Mouse (Mus musculus) intestine, embryonic 16.5 days (tissue): ENCODE results near the gene Gm20388. TPM values are rescaled to one million over a fixed set of nuclear protein-coding genes. Genes with fewer than 3 reads are reported as not detected.

Experiments
- ATAC-seq: fragments of 200-750 bp; cut with Nextera tagmentation; 2 replicates; pipeline ENCODE4 v1.8.0; 2017; ENCODE audit warnings: moderate TSS enrichment, moderate library complexity
- H3K27ac ChIP-seq: fragments of 300-500 bp; sonication (generic); 2 replicates; pipeline ENCODE4 v1.5.1; 2014; ENCODE audit warnings: mild to moderate bottlenecking, low read length
- H3K27me3 ChIP-seq: fragments of 300-500 bp; sonication (generic); replicated peaks from 2 replicates; pipeline ENCODE4 v1.6.1; 2014; ENCODE audit warnings: low read length, control low read depth, mixed read lengths; ENCODE audit not compliant: control insufficient read depth, insufficient read depth
- H3K36me3 ChIP-seq: fragments of 300-500 bp; sonication (generic); 2 replicates; pipeline ENCODE4 v1.6.1; 2014; ENCODE audit warnings: low read length, control low read depth; ENCODE audit not compliant: control insufficient read depth, insufficient read depth
- H3K4me1 ChIP-seq: fragments of 300-500 bp; sonication (generic); 2 replicates; pipeline ENCODE4 v1.6.1; 2014; ENCODE audit warnings: low read length, control low read depth, mixed read lengths; ENCODE audit not compliant: control insufficient read depth, insufficient read depth
- H3K4me2 ChIP-seq: fragments of 300-500 bp; sonication (generic); 2 replicates; pipeline ENCODE4 v1.6.1; 2014; ENCODE audit warnings: low read depth, low read length, control low read depth
- H3K4me3 ChIP-seq: fragments of 300-500 bp; sonication (generic); 2 replicates; pipeline ENCODE4 v1.5.1; 2014; ENCODE audit warnings: mild to moderate bottlenecking, low read length
- H3K9ac ChIP-seq: fragments of 300-500 bp; sonication (generic); 2 replicates; pipeline ENCODE4 v1.6.1; 2014; ENCODE audit warnings: low read depth, low read length
- H3K9me3 ChIP-seq: fragments of 300-500 bp; sonication (generic); 2 replicates; pipeline ENCODE4 v1.6.1; 2016; ENCODE audit warnings: low read length, control low read depth; ENCODE audit not compliant: control insufficient read depth
- WGBS: fragments of 180-500 bp; shearing (Covaris S2); extraction: QIAGEN DNeasy Blood & Tissue Kit; methylation state at CpG from one replicate; pipeline ENCODE4 v1.1.7; 2014; 5-methylcytosine and 5-hydroxymethylcytosine counted together
- polyA plus RNA-seq: library from polyadenylated mRNA; unstranded; fragments of >200 nt; fragmentation: Nextera tagmentation; extraction: Ambion mirVana; gene quantifications from 2 replicates; pipeline ENCODE4 v1.2.1, GENCODE M21; 2015

Gm20388 gene
- polyA plus RNA-seq, 1 experiment from 2014 or later, result 5.8 TPM

DNA sequence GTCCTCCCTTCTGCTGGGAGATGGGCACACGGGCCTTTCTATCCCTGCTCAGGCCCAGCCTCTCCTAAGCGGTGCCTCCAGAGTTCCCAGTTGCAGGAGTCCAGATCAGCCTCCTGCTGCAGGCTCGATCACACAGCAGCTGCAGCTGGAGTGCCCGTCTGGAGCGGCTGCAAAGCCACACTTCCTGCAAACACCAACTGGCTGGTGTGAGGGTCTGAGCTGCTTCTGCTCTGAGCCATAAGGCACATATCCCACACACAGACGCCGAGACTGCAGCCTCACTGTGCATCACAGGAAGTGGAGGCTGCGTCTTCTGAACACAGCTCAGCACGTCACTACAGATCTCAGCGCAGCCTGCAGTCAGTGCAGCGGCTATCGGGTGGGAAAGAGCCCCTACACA lies 2756.2 kb downstream of the Gm20388 start:
- 53% methylated on average over 12 of the region's 12 CpGs for WGBS
- H3K4me2 ChIP-seq, result no peak overlapping the region
- H3K9me3 ChIP-seq, result no peaks in the 10 kb centered on the region
- no peaks in the 10 kb centered on the region for H3K27me3 ChIP-seq
- no peak overlapping the region for H3K4me3 ChIP-seq
- H3K27ac ChIP-seq, result peak overlapping the region; percentile 49
- ATAC-seq, result 0 out of 2 replicates have a peak, but pooled peaks have one; percentile 9
- no peaks in the 10 kb centered on the region for H3K36me3 ChIP-seq
- 0 out of 2 replicates have a peak overlapping the region, but pooled peaks have one; percentile 27 for H3K9ac ChIP-seq
- H3K4me1 ChIP-seq, result peaks cover 27% of the 10 kb centered on the region

DNA sequence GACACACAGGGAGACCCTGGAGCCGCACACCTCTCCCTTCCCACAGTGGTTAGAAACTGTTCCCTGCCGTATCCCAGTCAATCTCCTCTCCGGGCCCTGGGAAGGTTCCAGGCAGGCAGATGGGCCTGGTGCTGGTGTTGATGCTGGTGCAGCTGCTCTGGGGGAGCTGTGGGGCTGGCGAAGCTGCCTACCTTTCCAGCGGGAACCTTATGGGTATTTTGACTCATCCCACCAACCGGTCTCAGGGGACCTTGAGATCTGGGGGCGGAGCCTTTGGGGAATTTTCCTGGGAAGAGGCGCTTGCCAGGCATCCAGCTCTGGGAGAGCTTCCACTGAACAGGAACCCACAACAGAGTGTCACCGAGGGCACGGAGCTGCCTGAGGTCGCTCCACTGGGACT lies 2757.2 kb downstream of the Gm20388 start:
- H3K4me2 ChIP-seq, result no peak overlapping the region
- H3K27ac ChIP-seq, result no peak overlapping the region
- no peaks in the 10 kb centered on the region for H3K27me3 ChIP-seq
- H3K4me1 ChIP-seq, result peaks cover 27% of the 10 kb centered on the region
- 76% methylated on average over 11 of the region's 11 CpGs for WGBS
- H3K9me3 ChIP-seq, result no peaks in the 10 kb centered on the region
- no peak overlapping the region for H3K4me3 ChIP-seq
- H3K9ac ChIP-seq, result no peak overlapping the region
- no peaks in the 10 kb centered on the region for H3K36me3 ChIP-seq
- ATAC-seq, result no peak

DNA sequence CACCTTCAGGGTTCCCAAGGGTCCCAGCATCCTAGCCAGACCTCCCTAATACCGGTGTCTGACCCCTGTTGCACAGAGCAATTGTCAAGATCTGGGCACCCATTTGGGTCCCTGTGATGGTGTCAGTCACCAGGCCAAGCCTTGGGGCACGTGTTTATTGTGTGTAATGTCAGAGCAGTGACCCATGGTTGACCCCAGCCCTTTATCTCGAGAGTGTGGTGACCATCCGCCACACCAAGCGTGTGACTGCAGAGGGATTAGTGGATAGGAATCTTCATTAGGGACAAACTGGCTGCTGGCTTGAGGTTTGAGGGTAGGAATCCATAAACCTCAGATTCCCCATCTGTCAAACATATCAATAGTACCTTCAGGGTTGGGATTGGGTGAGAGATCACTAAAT lies 2758.7 kb downstream of the Gm20388 start:
- Histone ChIP-seq H3K4me1 (peaks cover 23% of the 10 kb centered on the region), H3K9me3 (no peaks in the 10 kb centered on the region), H3K27me3 (no peaks in the 10 kb centered on the region), H3K27ac (no peak overlapping the region), H3K4me2 (no peak overlapping the region), H3K9ac (no peak overlapping the region), H3K36me3 (no peaks in the 10 kb centered on the region), H3K4me3 (no peak overlapping the region)
- WGBS, result 51% methylated on average over 5 of the region's 5 CpGs
- ATAC-seq, result no peak

DNA sequence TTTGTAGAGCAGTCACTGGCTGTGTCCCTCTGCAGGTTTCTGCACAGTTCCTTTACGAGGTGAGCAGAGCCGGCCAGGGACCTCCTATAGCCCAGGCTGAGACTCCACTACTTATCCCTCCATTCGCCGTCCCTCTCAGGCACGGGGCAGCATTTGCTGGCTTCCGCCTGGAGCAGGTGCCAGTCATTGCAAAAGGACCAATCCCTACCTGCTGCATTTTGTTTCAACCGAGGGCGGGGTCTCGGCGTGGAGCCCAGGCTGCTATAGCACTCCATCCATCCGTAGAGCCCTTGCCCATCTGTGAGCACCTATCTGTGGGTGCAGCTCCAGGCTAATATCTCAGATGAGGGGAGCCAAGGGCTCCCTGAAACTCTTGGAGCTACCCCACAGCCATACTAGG lies 2759.4 kb downstream of the Gm20388 start:
- Histone ChIP-seq H3K4me2 (no peak overlapping the region), H3K9me3 (no peaks in the 10 kb centered on the region), H3K27ac (no peak overlapping the region), H3K4me3 (no peak overlapping the region), H3K9ac (no peak overlapping the region), H3K36me3 (no peaks in the 10 kb centered on the region), H3K4me1 (peaks cover 21% of the 10 kb centered on the region), H3K27me3 (no peaks in the 10 kb centered on the region)
- ATAC-seq, result no peak
- WGBS, result 25% methylated on average over 11 of the region's 11 CpGs

DNA sequence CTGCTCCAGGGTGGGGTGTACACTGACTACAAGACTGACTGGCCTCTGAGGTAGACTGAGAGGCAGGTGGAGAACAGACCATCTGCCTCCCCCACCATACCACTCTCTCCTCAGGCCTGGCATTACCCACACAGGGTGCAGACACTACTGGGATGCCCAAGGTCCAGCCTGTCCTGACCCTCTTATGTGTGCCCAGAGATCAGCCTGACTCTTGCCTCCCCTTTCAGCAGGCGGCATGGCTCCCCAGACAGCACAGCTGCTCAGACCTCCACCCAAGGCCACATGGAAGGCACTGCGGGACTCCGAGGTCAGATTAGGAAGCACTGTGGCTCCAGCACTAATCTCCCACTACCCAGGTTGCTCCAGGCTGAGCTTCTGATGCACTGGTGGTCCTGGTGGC lies 2760.1 kb downstream of the Gm20388 start:
- H3K27me3 ChIP-seq, result no peaks in the 10 kb centered on the region
- no peaks in the 10 kb centered on the region for H3K9me3 ChIP-seq
- no peak overlapping the region for H3K4me3 ChIP-seq
- no peaks in the 10 kb centered on the region for H3K36me3 ChIP-seq
- H3K27ac ChIP-seq, result no peak overlapping the region
- 76% methylated on average over 3 of the region's 3 CpGs for WGBS
- no peak overlapping the region for H3K9ac ChIP-seq
- no peak overlapping the region for H3K4me2 ChIP-seq
- H3K4me1 ChIP-seq, result peaks cover 18% of the 10 kb centered on the region
- ATAC-seq, result no peak

DNA sequence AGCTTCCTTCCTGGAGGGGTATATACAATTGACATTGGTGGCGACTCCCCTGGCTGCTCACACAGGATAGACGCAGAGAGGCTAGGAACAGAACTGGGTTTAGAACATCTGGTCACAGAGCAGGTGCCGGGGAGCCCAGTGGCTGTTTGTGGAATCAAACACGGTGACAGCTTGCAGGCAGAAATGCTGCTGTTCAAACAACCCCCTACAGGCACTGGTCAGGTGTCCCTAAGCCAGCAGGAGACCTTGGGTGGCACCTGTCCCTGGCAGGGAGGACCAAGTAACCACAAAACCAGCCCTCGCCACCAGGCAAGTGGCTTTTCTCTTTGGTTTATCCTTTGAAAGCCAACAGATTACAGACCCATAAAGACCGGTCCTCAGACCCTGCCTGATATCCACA lies 2761.3 kb downstream of the Gm20388 start:
- no peak overlapping the region for H3K4me2 ChIP-seq
- ATAC-seq, result no peak; the same call in 1 of the 2 replicates
- no peak overlapping the region for H3K9ac ChIP-seq
- H3K27ac ChIP-seq, result no peak overlapping the region
- H3K27me3 ChIP-seq, result peaks cover 9% of the 10 kb centered on the region; the same call in 1 of the 2 replicates
- H3K4me1 ChIP-seq, result peaks cover 7% of the 10 kb centered on the region
- WGBS, result 71% methylated on average over 6 of the region's 6 CpGs
- H3K4me3 ChIP-seq, result no peak overlapping the region
- no peaks in the 10 kb centered on the region for H3K36me3 ChIP-seq
- H3K9me3 ChIP-seq, result no peaks in the 10 kb centered on the region

DNA sequence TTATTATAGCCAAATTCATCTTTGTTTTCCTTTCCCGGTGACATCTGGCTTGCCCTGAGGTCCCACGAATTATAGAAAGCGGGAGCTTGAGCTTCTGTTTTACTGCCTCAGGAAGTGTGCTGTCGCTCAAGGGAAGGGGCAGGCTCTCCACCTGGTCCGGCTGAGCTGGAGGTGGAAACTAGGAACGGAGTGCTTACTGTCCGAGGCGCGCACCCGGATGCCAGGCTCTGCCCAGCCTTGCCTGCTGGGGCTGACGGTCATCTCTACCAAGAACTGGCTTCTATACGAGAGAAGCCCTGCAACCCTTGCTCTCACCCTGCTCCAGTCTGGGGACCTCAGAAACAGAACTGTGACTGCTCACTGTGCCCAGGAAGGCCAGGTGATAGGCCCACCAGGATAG lies 2763.3 kb downstream of the Gm20388 start:
- WGBS, result 68% methylated on average over 12 of the region's 12 CpGs
- Histone ChIP-seq H3K4me3 (no peak overlapping the region), H3K27me3 (peaks cover 27% of the 10 kb centered on the region), H3K9ac (no peak overlapping the region), H3K36me3 (no peaks in the 10 kb centered on the region), H3K4me1 (peaks cover 10% of the 10 kb centered on the region), H3K9me3 (no peaks in the 10 kb centered on the region), H3K4me2 (no peak overlapping the region), H3K27ac (no peak overlapping the region)
- ATAC-seq, result no peak

DNA sequence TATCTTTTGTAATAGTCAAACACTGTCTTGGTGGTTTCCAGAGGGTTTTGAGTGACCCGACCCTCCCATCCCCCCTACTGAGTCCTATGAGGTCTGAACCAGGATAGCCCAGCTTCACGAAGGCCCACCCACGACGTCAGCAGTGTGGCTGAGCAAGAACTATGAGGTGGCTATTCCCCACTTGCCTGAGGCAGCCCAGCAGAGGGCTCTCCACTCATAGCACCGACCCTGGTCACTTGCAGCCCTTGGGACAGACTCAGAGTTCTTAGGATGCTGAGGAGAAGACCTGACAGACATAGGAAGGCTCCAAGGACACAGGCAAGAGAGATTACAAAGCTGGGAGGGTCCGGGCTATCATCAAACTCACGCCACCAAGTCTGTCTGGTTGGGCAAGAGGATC lies 2764.4 kb downstream of the Gm20388 start:
- Histone ChIP-seq H3K9me3 (no peaks in the 10 kb centered on the region), H3K4me2 (no peak overlapping the region; the same call in 1 of the 2 replicates)

DNA sequence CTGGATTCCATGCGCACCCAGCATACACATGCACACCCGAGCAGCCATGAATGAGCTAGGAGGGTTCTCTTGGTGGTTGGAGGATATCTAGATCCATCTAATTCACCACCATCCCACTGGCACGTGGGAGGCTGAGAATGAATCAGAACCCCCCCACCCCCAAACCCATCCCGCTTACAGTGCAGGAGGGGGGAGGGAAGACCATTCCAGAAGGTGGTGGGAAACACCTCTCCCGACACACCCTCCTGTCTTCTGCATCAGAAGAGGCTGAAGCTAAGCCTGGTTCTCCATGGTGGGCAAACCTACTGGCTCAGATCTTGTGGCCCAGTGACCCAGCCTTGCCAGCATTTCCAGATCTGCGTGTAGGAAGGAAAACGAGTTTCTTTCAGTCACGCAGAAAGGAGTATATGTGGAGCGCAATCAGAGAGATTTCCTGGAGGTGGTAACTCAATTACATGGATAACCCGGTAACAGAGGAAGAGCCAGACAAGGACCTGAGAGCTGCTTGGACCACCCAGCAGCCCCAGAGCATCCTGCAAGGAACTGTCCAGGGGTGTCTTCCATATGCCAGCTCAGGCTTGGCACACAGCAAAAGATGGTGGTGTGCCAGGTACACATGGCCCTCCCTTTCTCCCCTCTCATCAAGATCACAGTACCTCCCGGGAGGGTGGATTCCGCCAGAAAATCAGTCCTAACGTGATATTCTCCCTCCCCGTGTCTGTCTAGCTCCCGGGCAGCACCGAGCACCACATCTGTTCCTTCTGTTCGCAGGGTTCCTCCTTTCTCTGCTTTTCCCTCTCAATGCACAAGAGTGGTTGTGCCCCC lies 2765.2 kb downstream of the Gm20388 start:
- no peak for ATAC-seq
- Histone ChIP-seq H3K4me1 (peaks cover 11% of the 10 kb centered on the region), H3K36me3 (no peaks in the 10 kb centered on the region), H3K9me3 (no peaks in the 10 kb centered on the region), H3K27me3 (peaks cover 40% of the 10 kb centered on the region), H3K9ac (0 out of 2 replicates have a peak overlapping the region, but pooled peaks have one; percentile 2), H3K4me2 (peak overlapping the region; percentile 99), H3K27ac (no peak overlapping the region), H3K4me3 (peak overlapping the region; percentile 77)
- 72% methylated on average over 17 of the region's 17 CpGs for WGBS

More for the DNA sequence above, 2764.4 kb downstream of the Gm20388 start:
- 38% methylated on average over 7 of the region's 7 CpGs for WGBS
- no peak for ATAC-seq
- H3K4me1 ChIP-seq, result peaks cover 11% of the 10 kb centered on the region
- no peak overlapping the region for H3K9ac ChIP-seq
- H3K27ac ChIP-seq, result no peak overlapping the region
- H3K27me3 ChIP-seq, result peaks cover 37% of the 10 kb centered on the region
- no peak overlapping the region for H3K4me3 ChIP-seq
- H3K36me3 ChIP-seq, result no peaks in the 10 kb centered on the region
